Mouse (Mus musculus) cerebellum, postnatal 14 days (tissue): ENCODE measurements around the gene Slc30a6.
"Not testable (repeated sequence)": the region's sequence is repeated elsewhere in the genome, so short reads cannot be mapped to it uniquely, and the experiment has no call there.

Experiments
- DNase-seq, 2 experiments: peaks; one replicate each; pipeline ENCODE4 v3.0.0; 2021; ENCODE audit warnings: mixed read lengths in 2 of 2

Slc30a6 gene

GRCm38 (mm10) chr17:74453928-74454327, 58.5 kb downstream of the Slc30a6 start:
- DNase-seq, result no peak

GRCm38 (mm10) chr17:74454660-74455059, 59.3 kb downstream of the Slc30a6 start:
- DNase-seq, result no peak

GRCm38 (mm10) chr17:74455426-74455825, 60.0 kb downstream of the Slc30a6 start:
- DNase-seq, result no peak

GRCm38 (mm10) chr17:74456825-74457224, 61.4 kb downstream of the Slc30a6 start:
- DNase-seq, result no peak

GRCm38 (mm10) chr17:74457972-74458677, 62.7 kb downstream of the Slc30a6 start:
- DNase-seq, result no peak

GRCm38 (mm10) chr17:74458711-74459408, 63.5 kb downstream of the Slc30a6 start, which contains the start of gene Nlrc4:
Gene Nlrc4 (minus strand): TSS chr17:74459142.
- DNase-seq, result no peak

- no peak for DNase-seq
These were observed 68.1 kb downstream of the Slc30a6 start for GRCm38 (mm10) chr17:74463510-74463909.

- not testable (repeated sequence) for DNase-seq
These were observed 72.6 kb downstream of the Slc30a6 start for GRCm38 (mm10) chr17:74467981-74468380.

- DNase-seq, result not testable (repeated sequence)
These were observed 74.7 kb downstream of the Slc30a6 start for GRCm38 (mm10) chr17:74470133-74470532.
